Mouse (Mus musculus) layer of hippocampus, postnatal 25 days (tissue): ENCODE results near the gene Adam22. TPM values are rescaled to one million over a fixed set of nuclear protein-coding genes. Genes with fewer than 3 reads are reported as not detected.
"Not testable (repeated sequence)": the region's sequence is repeated elsewhere in the genome, so short reads cannot be mapped to it uniquely, and the experiment has no call there.

ENCODE experiments used
- DNase-seq, 2 experiments: peaks; one replicate each; pipeline ENCODE4 v3.0.0; 2022; ENCODE audit warnings: mixed read lengths in 2 of 2, low spot score in 1 of 2; ENCODE audit errors: extremely low spot score in 1 of 2
- total RNA-seq, 2 experiments: library from RNA; stranded (reverse); gene quantifications; 2 replicates each; pipeline ENCODE4 v1.2.3; 2021

Adam22 gene
- total RNA-seq, 2 experiments from 2014 or later: 153 to 154 TPM

DNA sequence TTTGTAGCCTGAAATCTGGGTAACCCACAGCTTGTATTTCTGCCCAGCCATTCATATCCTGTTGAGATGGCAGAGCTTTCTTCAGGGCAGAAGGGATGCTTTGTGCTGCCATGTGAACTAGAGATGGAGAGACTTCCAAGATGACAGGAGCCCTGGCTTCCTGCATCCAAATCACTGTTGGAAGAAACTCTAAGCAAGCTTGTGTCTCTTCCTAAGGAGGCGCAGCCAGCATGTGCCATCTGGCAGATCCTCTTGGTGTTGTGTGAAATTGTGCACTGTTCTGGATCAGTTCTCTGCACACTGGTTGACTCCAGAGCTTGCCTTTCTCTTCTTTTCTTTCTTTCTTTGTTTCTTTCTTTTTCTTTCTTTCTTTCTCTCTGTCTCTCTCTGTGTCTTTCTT lies 183.0 kb downstream of the Adam22 start:
- not testable (repeated sequence) for DNase-seq

DNA sequence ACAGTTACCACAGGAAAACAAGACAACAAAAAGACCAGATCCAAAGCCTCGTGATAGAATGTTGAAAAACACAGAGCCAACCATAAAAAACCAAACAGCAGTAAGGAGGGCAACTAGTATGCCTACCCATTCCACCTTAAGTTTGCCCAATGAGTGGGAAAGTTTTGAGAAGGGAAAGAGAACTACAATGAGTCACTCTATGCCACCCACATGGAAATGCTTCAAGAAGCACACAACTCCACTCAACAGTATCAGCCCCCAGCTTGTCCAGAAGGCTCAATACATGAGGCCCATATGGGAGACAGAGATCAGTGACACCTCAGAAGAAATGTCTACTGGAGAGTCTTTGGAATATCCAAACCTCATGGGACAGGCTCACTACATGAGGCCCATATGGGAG lies 187.3 kb downstream of the Adam22 start:
- no peak for DNase-seq

DNA sequence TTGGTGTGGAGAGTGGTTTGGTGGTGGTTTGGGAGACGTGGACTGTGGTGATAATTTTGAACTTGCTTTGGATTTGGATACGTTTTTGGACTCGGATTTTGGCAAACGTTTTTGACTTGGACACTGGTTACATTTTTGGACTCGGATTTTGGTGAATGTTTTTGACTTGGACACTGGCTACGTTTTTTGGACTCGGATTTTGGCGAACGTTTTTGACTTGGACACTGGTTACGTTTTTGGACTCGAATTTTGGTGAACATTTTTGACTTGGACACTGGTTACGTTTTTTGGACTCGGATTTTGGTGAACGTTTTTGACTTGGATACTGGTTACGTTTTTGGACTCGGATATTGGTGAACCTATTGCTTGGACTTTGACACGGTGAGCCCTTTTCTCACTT lies 189.8 kb downstream of the Adam22 start:
- DNase-seq: no peak

DNA sequence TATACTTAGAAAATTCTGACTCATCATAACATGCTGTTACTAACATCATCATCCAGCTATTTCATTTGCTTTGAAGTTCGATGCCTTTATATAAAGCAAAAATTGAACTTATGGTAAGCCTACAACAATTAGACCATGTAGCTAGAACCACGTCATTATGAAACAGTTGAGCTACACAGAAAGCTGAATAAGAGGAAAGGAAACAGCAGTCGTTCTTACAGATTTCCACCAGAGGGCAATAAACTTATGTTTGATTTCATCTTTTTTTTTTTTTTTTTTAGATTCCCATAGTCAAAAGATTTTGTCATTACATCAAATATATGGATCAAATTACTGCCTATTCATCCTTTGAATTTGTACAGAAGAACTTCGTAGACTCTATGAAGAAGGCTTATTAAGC lies 203.2 kb downstream of the Adam22 start:
- no peak for DNase-seq

DNA sequence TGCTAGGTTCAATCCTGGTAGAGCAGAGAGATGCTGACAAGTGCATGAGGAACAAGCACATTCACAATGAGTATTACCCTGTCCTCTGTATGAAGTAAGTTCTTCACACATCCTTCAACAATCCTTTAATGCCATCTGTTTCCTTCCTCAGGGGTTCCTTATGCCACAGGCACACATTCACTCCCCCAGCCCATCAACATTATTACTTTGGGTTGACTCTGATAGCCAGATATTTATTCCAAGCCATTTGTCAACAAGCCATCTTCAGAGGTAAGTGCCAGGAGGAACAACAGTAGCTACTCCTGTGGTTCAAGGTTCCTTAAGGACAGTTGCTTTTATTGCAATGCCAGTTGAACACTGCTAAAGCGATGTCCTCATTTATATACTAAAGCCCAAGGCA lies 216.3 kb downstream of the Adam22 start:
- no peak for DNase-seq

DNA sequence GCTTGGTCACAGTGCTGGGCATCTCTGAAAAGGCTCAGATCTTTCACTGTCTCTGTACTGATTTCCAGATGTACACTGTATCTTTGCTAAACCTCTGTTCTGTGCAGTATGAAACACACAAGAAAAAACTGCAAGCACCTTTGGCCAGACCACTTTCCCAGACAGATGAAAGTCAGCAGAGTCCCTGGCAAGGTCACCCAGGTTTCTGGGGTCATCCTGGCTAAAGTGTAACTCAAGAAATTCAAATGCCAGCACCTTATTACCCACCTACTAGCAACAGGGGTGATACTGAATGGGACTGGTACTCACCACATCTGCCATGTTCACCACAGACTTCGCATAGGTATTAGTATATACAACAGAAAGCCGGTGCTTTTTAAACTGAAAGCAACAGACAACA lies 221.8 kb downstream of the Adam22 start:
- no peak for DNase-seq

DNA sequence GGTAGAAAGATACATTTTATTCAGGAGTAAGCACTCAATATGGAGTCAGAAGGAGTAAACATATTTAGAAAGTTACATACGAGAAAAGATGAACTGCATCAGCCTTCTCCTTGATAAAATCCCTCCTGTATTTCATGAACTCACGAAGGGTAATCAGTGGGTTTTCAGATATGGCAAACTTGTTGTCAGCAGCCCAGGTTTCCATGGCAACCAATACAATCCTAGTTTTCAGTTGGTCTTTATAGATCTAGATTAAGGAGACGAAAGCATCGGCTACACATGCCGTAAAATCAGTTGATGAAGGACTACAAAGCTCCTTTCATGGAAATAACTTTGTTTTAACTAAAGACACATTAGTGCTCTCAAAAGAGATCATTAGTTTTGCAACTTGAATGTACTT lies 222.5 kb downstream of the Adam22 start:
- DNase-seq: no peak

DNA sequence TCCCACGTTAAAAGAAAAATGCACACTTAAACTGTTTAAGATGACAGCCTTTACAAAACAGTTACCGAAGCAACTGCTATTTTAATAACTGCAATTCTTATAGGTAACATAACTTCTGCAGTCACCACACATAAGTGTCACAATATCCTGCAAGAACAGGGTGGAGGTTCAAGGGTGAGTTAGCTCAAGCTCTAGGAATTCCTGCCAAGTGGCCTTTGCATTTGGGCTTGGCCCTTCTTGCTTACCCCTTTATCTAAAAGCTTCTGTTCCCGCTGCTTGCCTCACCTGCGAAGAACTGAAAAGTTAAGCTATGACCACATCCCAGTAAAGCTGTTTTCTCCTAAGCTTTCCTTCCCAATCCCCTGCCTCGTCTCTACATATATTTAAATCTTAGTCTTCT lies 235.4 kb downstream of the Adam22 start:
- DNase-seq: no peak

DNA sequence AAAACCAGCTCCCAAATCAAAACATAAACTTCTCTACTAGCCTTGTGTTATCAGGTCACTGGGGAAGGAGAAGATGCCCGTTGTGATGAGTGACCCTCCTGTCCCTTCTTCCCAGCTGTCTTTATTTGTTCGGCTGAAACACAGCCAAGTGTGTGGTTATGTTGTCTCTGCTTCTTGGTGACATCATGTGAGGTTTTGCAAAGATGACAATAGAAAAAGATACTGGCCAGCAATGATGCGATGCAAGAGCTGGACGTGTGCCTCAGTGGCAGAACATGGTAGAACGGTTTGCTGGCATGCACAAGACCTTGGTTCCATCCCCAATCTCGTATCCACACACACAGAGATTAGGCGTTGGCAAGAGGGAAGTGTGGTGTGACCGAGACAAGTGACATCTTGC lies 236.0 kb downstream of the Adam22 start:
- no peak for DNase-seq

DNA sequence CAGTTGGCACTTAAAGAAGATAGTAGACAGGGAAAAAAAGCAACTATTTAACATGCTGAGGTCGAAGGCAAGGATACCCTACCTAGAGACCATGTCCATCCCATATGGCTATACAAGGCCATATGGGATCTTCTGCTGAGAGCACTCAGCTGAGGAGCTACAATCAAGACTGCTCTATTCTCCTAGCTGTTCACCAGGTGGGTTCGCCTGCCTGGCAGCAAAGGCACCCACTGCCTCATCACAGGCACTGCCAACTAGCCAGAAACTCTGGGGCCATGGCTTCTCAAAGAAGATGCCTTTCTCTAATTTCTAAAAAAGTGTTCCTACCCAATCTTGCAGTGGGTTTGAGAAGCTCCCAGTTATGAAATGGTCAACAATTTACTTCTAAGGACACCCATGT lies 238.2 kb downstream of the Adam22 start:
- DNase-seq: no peak

DNA sequence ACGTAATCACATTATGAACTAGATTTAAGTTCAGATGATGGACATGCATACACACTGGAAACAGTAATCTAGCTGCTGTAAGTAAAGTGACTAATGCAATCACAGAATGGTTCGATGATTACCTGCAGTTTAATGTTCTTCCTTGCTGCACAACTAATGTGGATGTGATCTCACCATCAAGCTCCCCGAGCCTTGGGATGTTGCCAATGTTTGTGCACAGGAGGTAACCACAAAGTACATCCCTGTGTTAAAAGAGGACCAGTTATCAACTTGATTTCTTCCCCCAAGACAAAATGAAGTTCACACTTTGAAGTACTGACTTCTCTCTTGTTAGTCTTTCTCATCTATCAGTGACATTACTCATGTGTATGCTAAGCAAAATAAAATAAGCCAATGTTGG lies 247.0 kb downstream of the Adam22 start:
- no peak for DNase-seq

DNA sequence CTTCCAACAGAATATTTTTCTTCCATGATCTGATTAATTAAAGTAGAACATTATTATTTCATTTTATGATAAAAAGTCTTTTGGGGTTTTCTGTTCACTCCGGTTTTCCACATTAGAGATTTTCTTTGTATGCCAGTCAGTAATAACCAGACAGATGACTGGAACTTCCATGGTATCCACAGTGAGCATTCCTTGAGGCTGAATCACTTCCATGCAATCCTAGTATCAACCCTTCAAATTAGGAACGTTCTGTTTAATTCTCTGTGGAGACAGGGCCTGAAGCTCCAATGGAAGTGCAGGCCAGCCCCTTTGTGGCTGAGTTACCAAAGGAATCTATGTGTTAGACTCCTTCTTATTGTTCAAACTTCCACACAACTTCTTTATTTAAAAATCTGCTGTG lies 247.9 kb downstream of the Adam22 start:
- DNase-seq: no peak

DNA sequence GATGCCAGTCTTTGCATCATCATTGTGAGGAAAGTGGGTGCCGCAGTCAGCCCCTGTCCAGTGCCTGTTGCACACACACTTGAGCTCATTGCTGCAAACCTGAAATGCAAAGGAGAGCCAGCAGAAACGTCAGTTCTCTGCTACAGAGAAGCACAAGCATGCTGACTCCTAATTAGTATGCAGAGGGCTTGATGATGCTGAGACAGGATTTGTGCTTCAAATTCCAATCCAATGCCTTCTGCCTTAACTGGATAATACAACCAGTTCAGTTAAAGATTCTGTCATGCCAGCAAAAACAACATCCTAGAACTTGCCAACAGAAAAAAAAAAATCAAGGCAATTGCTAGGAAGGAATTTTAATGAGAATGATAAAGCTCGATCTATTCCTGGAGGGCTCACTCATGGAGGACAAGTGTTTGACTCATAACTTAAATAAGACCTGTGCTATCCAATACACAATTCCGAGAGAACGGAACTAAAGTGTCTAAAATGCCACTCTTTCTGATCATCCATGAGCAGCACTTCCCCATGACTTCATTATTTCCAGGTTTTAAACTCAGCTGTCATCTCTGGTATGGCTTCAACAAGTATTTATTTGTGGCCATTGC lies 251.3 kb downstream of the Adam22 start:
- no peak for DNase-seq

DNA sequence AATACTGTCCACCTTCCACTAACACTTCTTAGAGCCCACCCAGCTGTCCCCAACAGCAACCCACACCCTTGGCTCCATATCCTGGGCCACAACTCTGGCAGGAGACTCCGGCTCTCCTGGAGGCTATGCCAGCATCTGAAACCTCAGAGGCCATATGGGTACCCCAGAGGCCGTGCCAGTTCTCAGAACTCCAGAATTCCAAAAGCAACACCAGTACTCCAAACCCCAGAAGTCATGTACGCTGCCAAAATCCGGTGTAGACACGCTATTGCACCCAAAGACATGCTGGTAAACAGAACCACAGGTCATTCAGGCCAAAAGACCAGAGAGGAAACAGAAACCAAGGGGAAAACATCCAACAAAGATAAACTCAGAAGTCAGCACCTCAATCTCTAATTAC lies 255.7 kb downstream of the Adam22 start:
- DNase-seq: no peak

DNA sequence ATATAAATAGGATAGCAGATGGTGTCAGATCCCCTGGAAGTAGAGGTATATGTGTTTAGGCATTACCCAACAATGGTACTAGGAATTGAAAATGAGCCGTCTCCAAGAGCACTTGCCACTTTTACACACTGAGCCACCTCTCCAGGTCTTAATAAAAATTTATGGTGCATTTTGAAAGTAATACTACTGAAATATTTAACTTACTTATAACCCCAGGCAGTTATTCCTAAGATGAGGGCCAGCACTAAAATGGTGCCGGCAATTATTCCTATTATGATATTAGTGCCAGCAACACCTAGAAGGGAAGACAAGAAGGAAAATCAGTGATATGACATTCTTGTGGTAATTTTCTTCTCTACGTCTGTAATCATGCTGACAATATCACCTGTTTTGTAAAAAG lies 256.3 kb downstream of the Adam22 start:
- DNase-seq: no peak

DNA sequence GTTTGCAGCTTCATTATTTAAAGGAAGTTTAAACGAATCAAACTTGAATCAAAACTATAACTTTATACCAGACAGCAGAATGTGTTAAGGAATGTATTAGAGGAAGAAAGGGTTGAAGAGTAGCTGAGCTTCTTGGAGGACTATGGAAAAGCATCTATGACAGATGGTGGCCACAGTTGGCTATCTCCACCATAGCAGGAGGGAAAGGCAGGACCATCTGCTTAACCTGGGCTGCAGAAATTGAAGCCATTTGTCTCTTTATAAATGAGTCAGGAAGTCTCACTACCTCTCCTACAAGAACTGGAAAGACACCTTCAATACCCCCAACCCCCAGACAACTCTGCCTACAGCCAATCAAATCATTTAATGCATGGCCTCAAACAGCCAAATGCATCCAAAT lies 272.3 kb downstream of the Adam22 start:
- DNase-seq: no peak

DNA sequence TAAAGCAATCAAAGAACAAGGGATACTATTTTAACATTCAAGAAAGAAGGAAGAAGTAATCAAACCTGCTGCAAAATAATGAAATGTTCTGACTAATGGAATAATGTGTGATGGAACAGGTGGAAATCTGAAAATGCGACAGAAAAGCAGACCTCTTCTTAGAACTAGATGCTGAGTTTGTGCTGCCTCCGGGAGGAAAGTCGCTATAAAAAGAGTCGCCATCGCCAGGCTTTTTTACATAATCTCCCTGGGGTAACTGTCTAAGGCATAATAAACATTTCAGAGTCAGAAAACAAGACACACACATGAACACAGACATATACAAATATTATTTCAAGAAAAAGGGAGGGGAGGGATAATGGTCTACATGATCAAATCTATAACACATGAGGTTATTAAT lies 273.0 kb downstream of the Adam22 start:
- DNase-seq: no peak

DNA sequence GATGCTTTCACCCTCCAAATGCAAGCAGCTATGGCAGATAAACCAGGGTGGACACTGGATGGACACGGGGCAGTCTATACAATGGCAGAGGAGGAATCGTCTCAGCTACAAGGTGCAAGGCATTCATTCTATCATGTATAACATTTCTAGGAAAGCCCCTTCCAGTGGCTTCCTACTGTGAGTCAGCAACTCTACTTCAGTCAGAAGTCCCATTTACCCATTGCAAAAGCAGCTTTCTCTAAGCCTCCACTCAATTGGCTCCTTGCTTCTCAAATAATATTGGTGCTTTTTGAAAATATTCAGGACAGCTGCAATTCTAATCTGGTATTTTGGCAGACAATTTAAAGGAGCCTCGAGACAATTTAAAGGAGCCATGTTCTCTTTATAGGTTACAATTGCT lies 279.8 kb downstream of the Adam22 start:
- DNase-seq: no peak

DNA sequence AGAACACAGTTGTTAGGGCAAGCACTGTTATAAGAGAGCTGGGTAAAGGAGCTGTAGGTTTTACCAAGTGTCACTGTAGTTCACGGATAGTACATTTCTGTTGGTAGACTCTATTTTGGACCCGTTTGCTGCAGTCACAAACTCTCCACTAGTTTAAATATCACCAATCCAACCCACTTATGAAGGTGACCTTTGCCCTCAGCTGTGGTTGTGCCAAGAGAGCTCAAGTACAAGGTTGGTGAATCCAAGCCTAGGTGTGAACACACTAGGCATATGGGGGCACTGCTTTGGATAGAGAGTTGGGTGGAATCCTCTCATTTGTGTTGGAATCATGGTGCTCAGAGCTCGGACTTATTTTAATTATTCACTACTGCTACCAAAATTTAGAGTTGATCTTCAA lies 282.3 kb downstream of the Adam22 start:
- no peak for DNase-seq

DNA sequence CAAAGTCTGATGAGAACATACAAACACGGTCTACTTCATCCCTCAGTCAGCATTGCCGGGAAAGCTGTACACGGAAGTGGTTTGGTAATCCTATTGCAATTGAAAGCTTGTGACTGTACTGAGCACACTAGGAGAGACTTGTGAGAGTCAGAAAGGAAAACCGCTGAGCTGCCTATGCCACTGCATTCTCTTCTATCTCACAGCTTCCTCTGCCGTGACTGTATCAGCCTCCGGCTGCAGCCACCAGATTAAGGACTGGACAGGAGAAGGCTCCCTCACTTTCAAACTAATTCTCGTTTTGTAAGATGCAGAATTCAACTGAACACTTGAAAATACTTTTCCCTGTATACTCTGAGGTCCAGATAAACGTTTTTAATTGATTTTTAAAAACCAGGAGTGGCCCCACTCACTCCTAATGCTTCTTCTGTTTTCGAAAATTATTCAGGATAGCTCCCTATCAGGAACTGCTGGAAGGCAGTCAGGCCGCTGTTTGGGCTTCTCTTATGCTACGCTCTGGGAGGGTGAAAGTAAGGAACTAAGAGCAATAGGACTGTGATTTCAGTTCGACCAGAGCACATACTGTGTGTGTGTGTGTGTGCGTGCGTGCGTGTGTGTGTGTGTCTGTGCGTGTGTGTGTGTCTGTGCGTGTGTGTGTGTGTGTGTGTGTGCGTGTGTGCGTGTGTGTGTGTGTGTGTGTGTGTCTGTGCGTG lies 285.0 kb downstream of the Adam22 start:
- DNase-seq: no peak

DNA sequence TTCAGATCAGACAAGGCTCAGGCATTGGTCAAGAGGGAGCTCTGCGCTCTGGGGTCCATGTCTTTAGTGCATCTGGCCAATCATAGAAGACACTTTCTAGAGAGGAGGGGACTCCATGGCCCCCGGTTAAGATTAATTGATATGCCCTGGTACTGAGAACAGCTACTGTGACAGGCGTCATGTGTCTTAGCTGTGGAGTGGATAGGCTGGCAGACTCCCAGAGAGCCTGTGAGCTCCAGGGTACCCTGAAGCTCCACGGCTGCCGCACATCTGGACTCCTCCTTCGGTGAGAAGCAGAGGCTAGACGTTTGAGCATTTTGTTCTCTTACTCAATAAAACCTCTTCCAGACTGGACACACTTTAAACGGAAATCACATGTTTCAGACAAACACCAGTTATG lies 290.5 kb downstream of the Adam22 start:
- no peak for DNase-seq

DNA sequence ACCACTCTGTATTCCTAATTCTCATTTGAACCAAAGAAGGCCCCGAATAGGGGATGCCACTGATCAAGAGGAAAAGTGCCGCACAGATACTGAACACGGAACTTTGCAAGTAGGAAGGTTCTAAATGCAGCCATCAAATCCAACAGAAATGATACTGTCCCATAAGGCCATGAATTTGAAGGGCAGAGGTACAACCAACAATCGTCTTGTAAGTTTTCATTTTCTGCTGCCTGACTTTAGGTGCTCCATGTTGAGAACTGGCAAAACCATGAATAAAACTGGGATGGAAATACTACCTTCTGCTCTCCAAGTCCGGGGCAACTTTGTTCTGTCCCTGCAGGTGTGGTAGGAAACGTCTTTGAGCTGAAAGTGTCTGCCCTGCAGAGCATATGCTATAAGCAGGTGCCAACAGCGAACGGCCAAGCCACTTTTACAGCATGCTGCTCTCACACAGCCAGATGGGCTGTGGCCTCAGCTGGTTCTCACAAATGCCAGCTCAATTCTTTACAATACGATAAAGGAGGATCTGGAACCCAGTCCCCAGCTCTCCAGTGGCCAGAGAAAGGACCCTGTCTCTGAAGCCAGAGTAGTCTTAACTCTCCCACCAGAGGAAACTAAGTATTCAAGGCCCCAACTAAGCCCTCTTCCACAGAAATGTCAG lies 293.9 kb downstream of the Adam22 start:
- DNase-seq: no peak
